Mouse (Mus musculus): Measurements from ENCODE around the gene Pdcl.

The Pdcl gene

DNA sequence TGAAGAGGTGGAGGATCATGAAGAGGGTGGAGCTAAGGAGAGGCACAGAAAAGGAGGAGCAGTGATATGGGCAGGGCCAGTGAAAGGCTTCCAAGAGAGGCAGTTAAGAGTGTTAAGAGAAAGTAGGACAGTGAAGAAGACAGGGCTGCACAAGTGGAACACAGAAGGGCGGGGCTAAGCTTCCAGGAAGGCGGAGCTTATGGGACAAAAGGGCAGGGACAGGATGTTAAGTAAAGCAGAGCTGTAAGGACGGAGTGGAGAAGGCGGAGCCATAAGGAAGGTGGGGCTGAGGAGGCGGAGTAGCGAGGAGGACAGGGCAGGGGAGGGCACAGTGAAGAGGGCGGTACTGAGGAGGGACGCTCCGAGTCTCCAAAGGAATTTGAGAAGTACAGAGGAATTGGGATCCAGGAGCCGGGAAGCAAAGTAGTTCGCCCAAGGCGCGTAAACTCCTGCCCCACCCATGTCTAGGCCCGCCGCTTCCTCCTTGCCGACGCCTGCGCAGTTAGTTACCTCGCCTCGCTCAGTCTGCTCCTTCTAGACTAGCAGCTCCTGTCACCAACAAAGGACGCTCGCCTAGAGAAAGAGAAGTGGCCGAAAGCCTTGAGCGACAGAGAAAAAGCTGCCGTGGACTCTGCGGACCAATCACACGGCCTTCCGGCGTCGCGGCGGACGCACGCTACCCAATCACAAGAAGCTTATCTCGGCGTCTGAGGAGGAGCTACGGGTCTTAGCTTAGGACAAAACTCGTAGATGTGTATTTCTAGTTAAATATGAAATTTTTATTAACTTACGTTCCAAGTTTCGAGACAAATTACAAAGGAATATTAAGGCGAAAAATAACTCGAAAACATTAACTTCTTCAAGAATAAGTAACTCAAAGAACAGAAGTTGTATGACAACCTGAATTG, at the start of gene Pdcl:
Gene Pdcl (minus strand): TSS at position 700 of the 908 bp plus-strand sequence.
- in situ Hi-C loops (cut with MboI, MseI) = loop anchor here (10.0 kb wide), 2 partner anchors 1144 to 1354 kb away; no protein-coding TSS in a partner anchor

DNA sequence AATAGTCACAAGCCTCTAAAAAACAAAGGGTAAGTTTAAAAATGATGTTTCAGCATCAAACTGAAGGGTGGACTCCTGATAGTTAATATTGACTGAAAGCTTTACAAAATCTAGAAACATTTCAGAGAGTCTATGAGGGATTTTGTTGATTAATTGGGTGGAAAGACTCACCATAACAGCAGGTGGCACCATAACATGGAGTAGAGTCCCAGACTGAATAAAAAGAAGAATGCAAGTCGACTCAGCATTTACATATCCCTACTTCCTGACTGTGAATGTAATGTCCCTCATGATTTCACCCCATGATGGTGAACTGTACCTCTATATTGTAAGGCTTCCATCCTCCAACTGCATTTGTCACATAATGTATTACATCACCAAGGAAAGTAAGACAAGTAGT, 36.4 kb upstream of the Pdcl start:
- in situ Hi-C loops (cut with MboI, MseI) = no loop called here

DNA sequence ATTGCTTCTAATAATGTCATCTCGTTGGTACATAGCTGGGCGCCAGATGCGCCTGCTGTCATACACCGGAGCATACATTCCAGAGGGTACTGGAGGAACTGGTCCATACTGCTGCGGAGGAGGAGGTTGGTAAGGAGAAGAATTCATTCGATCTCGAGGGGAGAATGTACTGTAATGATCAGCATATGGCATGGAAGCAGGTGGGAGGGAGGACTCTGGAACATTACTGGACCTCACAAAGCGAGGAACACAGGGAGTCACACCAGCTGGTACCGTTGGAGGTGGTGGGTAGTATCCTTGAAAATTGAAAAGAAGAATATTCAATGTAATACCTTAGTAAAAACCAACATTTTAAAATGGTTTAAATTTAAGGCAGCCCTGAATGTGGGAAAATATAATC, 23.8 kb upstream of the Pdcl start:
- in situ Hi-C loops (cut with MboI, MseI) = loop anchor here (10.0 kb wide), 1 partner anchor 392 kb away; the partner anchor contains the start of gene Crb2

DNA sequence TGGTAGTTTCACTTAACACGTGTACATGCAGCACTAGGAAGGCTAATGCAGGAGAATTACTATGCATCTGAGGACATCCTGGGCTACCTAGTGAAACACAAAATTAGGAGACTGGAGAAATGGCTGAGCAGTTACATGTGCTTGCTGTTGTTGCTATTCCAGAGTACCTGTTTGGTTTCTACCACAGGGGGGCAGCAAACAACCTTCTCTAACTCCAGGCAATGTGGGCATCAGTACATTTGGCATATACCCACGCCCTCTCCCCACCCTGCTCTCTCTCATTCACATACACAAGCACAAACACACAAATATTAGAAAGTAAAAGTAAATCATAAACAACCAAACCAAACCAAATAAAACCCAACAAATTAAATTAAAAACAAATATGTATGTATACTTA, 21.1 kb upstream of the Pdcl start:
- in situ Hi-C loops (cut with MboI, MseI) = loop anchor here (10.0 kb wide), 1 partner anchor 395 kb away; the partner anchor contains the start of gene Crb2

DNA sequence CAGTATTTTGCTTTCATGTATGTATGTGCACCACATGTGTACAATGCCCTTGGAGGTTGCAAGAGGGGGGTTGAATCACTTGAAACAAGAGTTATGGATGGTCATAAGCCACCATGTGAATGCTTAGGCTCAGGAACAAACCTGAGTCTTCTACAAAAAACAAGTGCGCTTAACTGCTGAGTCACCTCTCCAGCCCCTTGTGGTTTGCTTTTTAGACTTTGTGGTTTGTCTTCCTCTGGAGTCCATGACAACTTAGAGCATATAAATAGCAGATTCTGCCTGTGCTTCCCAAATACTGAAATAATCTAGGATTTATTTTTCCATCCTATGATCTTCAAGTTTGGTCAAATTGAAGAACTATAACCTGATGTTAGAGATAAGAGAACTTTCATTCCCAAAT, 16.9 kb upstream of the Pdcl start:
- in situ Hi-C loops (cut with MboI, MseI) = no loop called here

DNA sequence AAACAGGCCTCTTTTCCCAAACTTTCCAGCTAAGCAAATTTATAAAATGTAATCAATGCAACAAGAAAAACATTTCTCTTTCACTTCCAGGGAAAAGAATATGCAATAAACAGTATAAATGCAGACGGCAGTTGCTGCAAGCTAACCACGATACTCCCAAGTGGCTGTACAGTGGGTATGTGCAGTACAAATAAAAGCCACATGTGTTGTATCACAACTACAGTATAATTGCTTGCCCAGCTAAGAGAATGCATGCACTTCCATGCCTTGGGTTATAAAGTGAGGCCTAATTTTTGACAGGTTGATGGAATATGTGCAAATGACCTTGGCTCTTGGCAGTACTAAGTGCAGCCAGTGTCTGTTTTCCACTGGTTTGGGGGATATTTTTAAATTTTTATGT, 11.5 kb upstream of the Pdcl start:
- in situ Hi-C loops (cut with MboI, MseI) = no loop called here

DNA sequence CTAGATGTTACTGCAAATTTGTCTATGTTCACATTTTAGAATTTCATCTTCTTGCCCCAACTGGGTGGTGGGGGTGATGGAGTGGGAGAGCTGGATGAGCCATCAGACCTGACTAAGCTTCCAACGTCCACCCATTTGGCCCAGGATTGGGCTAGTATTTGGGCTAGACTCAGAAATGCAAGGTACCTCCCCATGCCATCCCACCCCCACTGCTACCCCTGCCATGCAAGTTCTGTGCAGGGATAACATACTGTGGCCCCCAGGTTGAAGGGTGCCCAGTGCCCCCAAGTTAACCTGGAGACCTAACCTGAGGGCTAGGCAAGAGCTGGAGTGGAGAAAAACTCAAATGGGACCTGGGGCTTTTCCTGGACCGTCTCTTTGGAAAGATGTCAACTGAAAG, 776 bp upstream of the Pdcl start:
- in situ Hi-C loops (cut with MboI, MseI) = loop anchor here (10.0 kb wide), 2 partner anchors 1145 to 1355 kb away; no protein-coding TSS in a partner anchor

DNA sequence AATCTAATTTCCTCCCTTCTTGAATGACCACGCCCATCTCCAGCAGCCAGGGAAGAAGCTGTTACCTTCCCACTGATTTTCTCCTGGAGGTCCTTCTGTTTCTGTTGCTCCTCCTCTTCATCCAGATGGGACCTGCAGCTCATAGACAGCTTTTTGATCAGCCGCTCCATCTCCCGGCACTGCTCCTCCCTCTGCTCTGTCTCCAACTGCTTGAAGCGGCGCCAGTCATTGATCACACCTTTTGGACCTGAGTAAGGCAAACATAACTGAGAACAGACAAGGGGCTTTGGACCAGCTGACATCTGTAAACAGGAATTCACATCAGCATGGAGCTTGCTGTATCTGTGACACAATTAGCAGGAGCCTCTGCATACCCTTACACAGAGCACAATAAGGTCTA, 3.6 kb downstream of the Pdcl start:
- in situ Hi-C loops (cut with MboI, MseI) = loop anchor here (10.0 kb wide), 2 partner anchors 1141 to 1351 kb away; no protein-coding TSS in a partner anchor

DNA sequence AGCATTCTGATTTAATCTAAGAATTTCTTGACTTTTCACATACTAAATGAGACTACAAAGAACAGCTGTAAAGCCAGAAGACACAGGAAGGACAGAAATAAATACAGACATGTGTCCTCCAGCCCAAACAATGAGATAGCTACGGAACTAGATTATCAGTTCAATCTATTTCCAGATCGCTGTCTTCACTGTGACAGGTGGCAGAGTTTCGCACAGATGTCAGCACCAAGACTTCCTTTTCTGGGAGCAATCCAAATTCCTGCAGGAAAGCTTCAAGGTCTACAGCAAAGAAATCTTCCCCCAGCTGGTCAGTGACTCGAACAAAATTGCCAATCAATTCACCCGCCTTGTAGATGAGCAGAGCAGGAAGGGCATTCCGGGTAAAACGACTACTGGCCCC, 7.5 kb downstream of the Pdcl start:
- in situ Hi-C loops (cut with MboI, MseI) = loop anchor here (10.0 kb wide), 2 partner anchors 1137 to 1347 kb away; no protein-coding TSS in a partner anchor

DNA sequence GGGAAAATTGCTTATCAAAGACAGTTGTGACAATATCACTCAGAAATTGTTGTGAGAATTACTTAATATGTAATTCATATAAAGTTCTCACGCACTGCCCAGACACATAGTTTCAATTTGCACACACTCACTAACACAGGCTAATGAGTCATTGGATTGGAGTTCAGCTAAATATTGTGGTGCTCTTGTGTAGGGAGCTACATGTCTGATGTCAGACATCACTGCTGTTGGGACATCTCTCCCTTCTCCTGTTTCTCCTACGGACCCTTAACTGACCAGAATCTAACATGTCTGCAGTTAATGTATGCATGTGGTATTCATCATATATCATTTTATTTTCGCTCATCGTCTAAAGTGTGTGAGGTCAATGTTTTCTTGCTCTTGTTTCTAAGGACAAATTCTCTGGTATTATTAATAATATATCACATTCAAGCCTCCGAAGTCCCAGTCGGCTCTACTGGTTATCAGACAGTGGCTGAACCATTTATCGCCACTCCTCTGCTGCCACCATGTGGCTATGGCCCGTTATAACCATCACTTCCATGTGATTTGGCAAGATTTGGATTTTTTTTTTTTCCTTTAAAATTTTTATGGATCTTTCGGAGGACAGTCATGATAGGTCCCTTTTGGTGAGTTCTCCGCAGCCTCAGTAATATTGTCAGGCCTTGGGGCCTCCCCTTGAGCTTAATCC, 20.5 kb downstream of the Pdcl start:
- in situ Hi-C loops (cut with MboI, MseI) = no loop called here

DNA sequence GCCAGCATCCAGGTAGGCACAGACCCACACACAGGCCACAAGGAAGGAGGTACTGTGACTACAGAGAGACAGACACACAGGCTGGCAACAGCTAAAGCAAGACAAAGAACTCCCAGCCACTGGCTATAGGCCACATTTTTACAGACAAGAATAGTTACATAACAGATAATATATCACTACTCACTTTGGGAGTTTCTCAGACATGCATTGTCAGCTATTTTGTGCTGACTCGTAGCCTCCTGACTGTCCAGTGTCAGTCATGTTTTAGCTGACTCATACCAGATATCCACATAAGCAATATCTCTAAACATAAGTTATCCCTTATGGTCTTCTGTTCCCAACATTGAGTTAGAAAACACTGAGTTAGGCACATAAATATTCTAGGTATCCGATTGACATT, 25.8 kb downstream of the Pdcl start:
- in situ Hi-C loops (cut with MboI, MseI) = no loop called here

DNA sequence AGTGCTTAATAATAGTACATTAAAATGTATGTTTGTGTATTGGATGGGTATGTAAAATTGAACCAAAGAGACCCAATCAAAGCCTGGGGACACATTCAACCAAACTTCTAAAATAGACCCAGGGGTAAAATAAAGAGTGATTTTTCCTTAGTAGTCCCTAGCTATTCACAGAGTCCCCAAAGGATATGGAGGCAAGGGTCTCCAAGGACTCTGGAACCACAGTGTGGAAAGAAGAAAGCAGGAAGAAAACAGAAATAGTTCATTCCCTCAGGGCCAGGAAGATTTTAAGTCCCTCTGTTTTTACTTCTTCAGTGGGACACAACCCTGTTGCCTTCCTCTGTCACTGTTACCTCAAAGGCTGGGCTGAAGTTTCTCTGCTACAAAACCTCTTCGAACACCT, 32.9 kb downstream of the Pdcl start, which contains the start of gene Olfr368:
Gene Olfr368 (plus strand): TSS at position 301 of the 400 bp plus-strand sequence.
- in situ Hi-C loops (cut with MboI, MseI) = no loop called here

Measured in regulatory T cell (primary cell).